Mouse (Mus musculus): ENCODE measurements at regions not wholly inside any gene's neighbourhood (a gene's known extent, or its start where the extent isn't known, plus 50 kb on each side); places are given as distances from the start of the nearest gene placed in this dataset.
A peak's percentile ranks its signal among the peaks of the same experiment; 100 is the strongest.

- TF ChIP-seq POLR2A (IDR thresholded peaks at IDR 0.05; ENCODE audit: extremely low read depth, insufficient read depth, low read length) = no peak
- no peak for TF ChIP-seq CTCF (IDR thresholded peaks at IDR 0.05; ENCODE audit: extremely low read depth, insufficient read depth, low read length)
- no peaks in the 10 kb centered on the region for H3K4me1 ChIP-seq (ENCODE audit: control insufficient read depth, insufficient read depth, low read length)
Measured at GRCm38 (mm10) chr7:63313096-63313495, 100.7 kb upstream of the Chrna7 start.

GRCm38 (mm10) chr7:63319594-63319993, 107.2 kb upstream of the Chrna7 start:
- H3K4me1 ChIP-seq (ENCODE audit: control insufficient read depth, insufficient read depth, low read length) = peaks cover 3% of the 10 kb centered on the region; the same call in 1 of the 2 replicates
- H3K27ac ChIP-seq (ENCODE audit: insufficient read depth, low read length) = no peak overlapping the region
- H3K4me3 ChIP-seq (ENCODE audit: insufficient read depth, low read length) = no peak overlapping the region
- TF ChIP-seq CTCF (IDR thresholded peaks at IDR 0.05; ENCODE audit: extremely low read depth, insufficient read depth, low read length) (peak; percentile 71), POLR2A (IDR thresholded peaks at IDR 0.05; ENCODE audit: extremely low read depth, insufficient read depth, low read length) (no peak)

More at GRCm38 (mm10) chr7:63313096-63313495, 100.7 kb upstream of the Chrna7 start:
- no peak overlapping the region for H3K27ac ChIP-seq (ENCODE audit: insufficient read depth, low read length)
- H3K4me3 ChIP-seq (ENCODE audit: insufficient read depth, low read length) = no peak overlapping the region

- Histone ChIP-seq H3K27ac (ENCODE audit: insufficient read depth, low read length) (no peak overlapping the region), H3K4me3 (ENCODE audit: insufficient read depth, low read length) (no peak overlapping the region), H3K4me1 (ENCODE audit: control insufficient read depth, insufficient read depth, low read length) (peaks cover 3% of the 10 kb centered on the region; the same call in 1 of the 2 replicates)
- no peak for TF ChIP-seq CTCF (IDR thresholded peaks at IDR 0.05; ENCODE audit: extremely low read depth, insufficient read depth, low read length)
- no peak for TF ChIP-seq POLR2A (IDR thresholded peaks at IDR 0.05; ENCODE audit: extremely low read depth, insufficient read depth, low read length)
Measured at GRCm38 (mm10) chr7:63321171-63321570, 108.8 kb upstream of the Chrna7 start.

- H3K27ac ChIP-seq (ENCODE audit: insufficient read depth, low read length) = no peak overlapping the region
- peak; percentile 59 for TF ChIP-seq CTCF (IDR thresholded peaks at IDR 0.05; ENCODE audit: extremely low read depth, insufficient read depth, low read length)
- no peak for TF ChIP-seq POLR2A (IDR thresholded peaks at IDR 0.05; ENCODE audit: extremely low read depth, insufficient read depth, low read length)
Measured at GRCm38 (mm10) chr7:63321951-63322710, 109.8 kb upstream of the Chrna7 start.

GRCm38 (mm10) chr7:63335146-63335545, 109.4 kb upstream of the Otud7a start:
- Histone ChIP-seq H3K4me1 (ENCODE audit: control insufficient read depth, insufficient read depth, low read length) (no peaks in the 10 kb centered on the region), H3K27ac (ENCODE audit: insufficient read depth, low read length) (no peak overlapping the region), H3K4me3 (ENCODE audit: insufficient read depth, low read length) (no peak overlapping the region)
- TF ChIP-seq CTCF (IDR thresholded peaks at IDR 0.05; ENCODE audit: extremely low read depth, insufficient read depth, low read length) (peak; percentile 60), POLR2A (IDR thresholded peaks at IDR 0.05; ENCODE audit: extremely low read depth, insufficient read depth, low read length) (no peak)

More at GRCm38 (mm10) chr7:63321951-63322710, 109.8 kb upstream of the Chrna7 start:
- peaks cover 3% of the 10 kb centered on the region; the same call in 1 of the 2 replicates for H3K4me1 ChIP-seq (ENCODE audit: control insufficient read depth, insufficient read depth, low read length)
- no peak overlapping the region for H3K4me3 ChIP-seq (ENCODE audit: insufficient read depth, low read length)

- Histone ChIP-seq H3K4me3 (ENCODE audit: insufficient read depth, low read length) (no peak overlapping the region), H3K27ac (ENCODE audit: insufficient read depth, low read length) (no peak overlapping the region), H3K4me1 (ENCODE audit: control insufficient read depth, insufficient read depth, low read length) (no peaks in the 10 kb centered on the region)
- no peak for TF ChIP-seq POLR2A (IDR thresholded peaks at IDR 0.05; ENCODE audit: extremely low read depth, insufficient read depth, low read length)
- TF ChIP-seq CTCF (IDR thresholded peaks at IDR 0.05; ENCODE audit: extremely low read depth, insufficient read depth, low read length) = no peak
Measured at GRCm38 (mm10) chr7:63336072-63336471, 108.5 kb upstream of the Otud7a start.

- H3K4me1 ChIP-seq (ENCODE audit: control insufficient read depth, insufficient read depth, low read length) = peaks cover 5% of the 10 kb centered on the region
- no peak overlapping the region for H3K4me3 ChIP-seq (ENCODE audit: insufficient read depth, low read length)
- no peak overlapping the region for H3K27ac ChIP-seq (ENCODE audit: insufficient read depth, low read length)
- TF ChIP-seq CTCF (IDR thresholded peaks at IDR 0.05; ENCODE audit: extremely low read depth, insufficient read depth, low read length) = no peak
- no peak for TF ChIP-seq POLR2A (IDR thresholded peaks at IDR 0.05; ENCODE audit: extremely low read depth, insufficient read depth, low read length)
Measured at GRCm38 (mm10) chr7:63341716-63342115, 102.8 kb upstream of the Otud7a start.

- 0 out of 2 replicates have a peak overlapping the region, but pooled peaks have one; percentile 9 for H3K27ac ChIP-seq (ENCODE audit: insufficient read depth, low read length)
- TF ChIP-seq POLR2A (IDR thresholded peaks at IDR 0.05; ENCODE audit: extremely low read depth, insufficient read depth, low read length) (no peak), CTCF (IDR thresholded peaks at IDR 0.05; ENCODE audit: extremely low read depth, insufficient read depth, low read length) (peak; percentile 49)
- H3K4me1 ChIP-seq (ENCODE audit: control insufficient read depth, insufficient read depth, low read length) = peaks cover 9% of the 10 kb centered on the region
- H3K4me3 ChIP-seq (ENCODE audit: insufficient read depth, low read length) = no peak overlapping the region
Measured at GRCm38 (mm10) chr7:63345671-63346392, 98.7 kb upstream of the Otud7a start.

- Histone ChIP-seq H3K4me3 (ENCODE audit: insufficient read depth, low read length) (no peak overlapping the region), H3K27ac (ENCODE audit: insufficient read depth, low read length) (0 out of 2 replicates have a peak overlapping the region, but pooled peaks have one; percentile 55), H3K4me1 (ENCODE audit: control insufficient read depth, insufficient read depth, low read length) (peaks cover 9% of the 10 kb centered on the region)
- no peak for TF ChIP-seq POLR2A (IDR thresholded peaks at IDR 0.05; ENCODE audit: extremely low read depth, insufficient read depth, low read length)
- no peak for TF ChIP-seq CTCF (IDR thresholded peaks at IDR 0.05; ENCODE audit: extremely low read depth, insufficient read depth, low read length)
Measured at GRCm38 (mm10) chr7:63346393-63346730, 98.2 kb upstream of the Otud7a start.

Measured in cortical plate, adult 2 months (tissue).